Mouse (Mus musculus) heart, postnatal 0 days (tissue): ENCODE measurements around the gene Tmem86a. TPM values are rescaled to one million over a fixed set of nuclear protein-coding genes. Genes with fewer than 3 reads are reported as not detected.

Experiments
- ATAC-seq: fragments of 200-750 bp; cut with Nextera tagmentation; 2 replicates; pipeline ENCODE4 v1.8.0; 2017; ENCODE audit warnings: low read depth, moderate number of reproducible peaks, moderate library complexity; ENCODE audit not compliant: insufficient read depth
- DNase-seq: peaks from one replicate; pipeline ENCODE4 v3.0.0-alpha.2; 2016; ENCODE audit warnings: low spot score
- H3K27ac ChIP-seq: fragments of 300-500 bp; sonication (generic); 2 replicates; pipeline ENCODE4 v1.5.1; 2014; ENCODE audit warnings: low read depth, mild to moderate bottlenecking
- H3K27me3 ChIP-seq: fragments of 300-500 bp; sonication (generic); 2 replicates; pipeline ENCODE4 v1.6.1; 2014; ENCODE audit warnings: low read length, mixed read lengths; ENCODE audit not compliant: control insufficient read depth, insufficient read depth
- H3K36me3 ChIP-seq: fragments of 300-500 bp; sonication (generic); replicated peaks from 2 replicates; pipeline ENCODE4 v1.6.1; 2014; ENCODE audit warnings: low read length, mixed read lengths; ENCODE audit not compliant: control insufficient read depth, insufficient read depth
- H3K4me1 ChIP-seq: fragments of 300-500 bp; sonication (generic); 2 replicates; pipeline ENCODE4 v1.6.1; 2014; ENCODE audit warnings: antibody characterized with exemption; ENCODE audit not compliant: control insufficient read depth, insufficient read depth
- H3K4me2 ChIP-seq: fragments of 300-500 bp; sonication (generic); 2 replicates; pipeline ENCODE4 v1.6.1; 2014; ENCODE audit warnings: low read depth, mild to moderate bottlenecking, low read length, moderate library complexity
- H3K4me3 ChIP-seq: fragments of 300-500 bp; sonication (generic); 2 replicates; pipeline ENCODE4 v1.5.1; 2014; ENCODE audit warnings: low read depth, low read length
- H3K9ac ChIP-seq: fragments of 300-500 bp; sonication (generic); replicated peaks from 2 replicates; pipeline ENCODE4 v1.6.1; 2014; ENCODE audit warnings: low read depth, low read length, mixed read lengths
- H3K9me3 ChIP-seq: fragments of 300-500 bp; sonication (generic); replicated peaks from 2 replicates; pipeline ENCODE4 v1.6.1; 2016; ENCODE audit warnings: low read length; ENCODE audit not compliant: control insufficient read depth
- CTCF ChIP-seq: IDR thresholded peaks from 2 replicates; pipeline ENCODE4 v1.5.1; 2016; ENCODE audit warnings: antibody characterized with exemption, control low read depth, low read depth
- EP300 ChIP-seq: IDR thresholded peaks from 2 replicates; pipeline ENCODE4 v1.6.1; 2016; ENCODE audit warnings: antibody characterized with exemption, low read depth
- WGBS: fragments of 180-500 bp; shearing (Covaris S2); extraction: QIAGEN DNeasy Blood & Tissue Kit; methylation state at CpG from one replicate; pipeline ENCODE4 v1.1.7; 2014; 5-methylcytosine and 5-hydroxymethylcytosine counted together
- microRNA-seq: library from miRNA; unstranded; fragments of <30 nt; microRNA quantifications from one replicate; pipeline ENCODE4, GENCODE M21; 2016
- polyA plus RNA-seq: library from polyadenylated mRNA; unstranded; fragments of >200 nt; fragmentation: Nextera tagmentation; extraction: Ambion mirVana; gene quantifications from 2 replicates; pipeline ENCODE4 v1.2.1, GENCODE M21; 2015
- total RNA-seq: library from RNA; depleted of rRNA; stranded (reverse); fragments of >200 nt; gene quantifications from 2 replicates; pipeline ENCODE4 v1.2.3, GENCODE M21; 2014; ENCODE audit warnings: low replicate concordance; rRNA removed

Gene Tmem86a
- total and polyA plus RNA-seq, 2 experiments from 2014 or later, result 18.5 to 32.0 TPM

GRCm38 (mm10) chr7:47098044-47098443 lies 47.6 kb downstream of the Tmem86a start:
- no peaks in the 10 kb centered on the region for H3K9me3 ChIP-seq
- no peaks in the 10 kb centered on the region for H3K4me1 ChIP-seq
- DNase-seq, result no peak
- no peaks in the 10 kb centered on the region for H3K36me3 ChIP-seq
- TF ChIP-seq EP300 (no peak), CTCF (no peak)
- no peak for ATAC-seq
- no peaks in the 10 kb centered on the region for H3K27me3 ChIP-seq
- no peak overlapping the region for H3K4me3 ChIP-seq
- no peak overlapping the region for H3K27ac ChIP-seq
- WGBS, result 55% methylated on average over 7 of the region's 7 CpGs
- no peak overlapping the region for H3K9ac ChIP-seq
- H3K4me2 ChIP-seq, result no peak overlapping the region

- Histone ChIP-seq H3K4me2 (no peak overlapping the region), H3K36me3 (no peaks in the 10 kb centered on the region), H3K9ac (no peak overlapping the region), H3K9me3 (no peaks in the 10 kb centered on the region), H3K27me3 (no peaks in the 10 kb centered on the region), H3K4me3 (no peak overlapping the region), H3K27ac (no peak overlapping the region), H3K4me1 (no peaks in the 10 kb centered on the region)
- ATAC-seq, result no peak
- no peak for DNase-seq
- TF ChIP-seq EP300 (no peak), CTCF (no peak)
- 71% methylated on average over 7 of the region's 7 CpGs for WGBS
Observed at GRCm38 (mm10) chr7:47099306-47099705, 48.9 kb downstream of the Tmem86a start.

- TF ChIP-seq CTCF (no peak), EP300 (no peak)
- H3K9ac ChIP-seq, result no peak overlapping the region
- H3K4me3 ChIP-seq, result no peak overlapping the region
- no peak for DNase-seq
- WGBS, result 66% methylated on average over 6 of the region's 6 CpGs
- no peak overlapping the region for H3K4me2 ChIP-seq
- no peaks in the 10 kb centered on the region for H3K9me3 ChIP-seq
- H3K4me1 ChIP-seq, result no peaks in the 10 kb centered on the region
- no peak for ATAC-seq
- no peaks in the 10 kb centered on the region for H3K36me3 ChIP-seq
- no peaks in the 10 kb centered on the region for H3K27me3 ChIP-seq
- no peak overlapping the region for H3K27ac ChIP-seq
Observed at GRCm38 (mm10) chr7:47100615-47101014, 50.2 kb downstream of the Tmem86a start.

DNA sequence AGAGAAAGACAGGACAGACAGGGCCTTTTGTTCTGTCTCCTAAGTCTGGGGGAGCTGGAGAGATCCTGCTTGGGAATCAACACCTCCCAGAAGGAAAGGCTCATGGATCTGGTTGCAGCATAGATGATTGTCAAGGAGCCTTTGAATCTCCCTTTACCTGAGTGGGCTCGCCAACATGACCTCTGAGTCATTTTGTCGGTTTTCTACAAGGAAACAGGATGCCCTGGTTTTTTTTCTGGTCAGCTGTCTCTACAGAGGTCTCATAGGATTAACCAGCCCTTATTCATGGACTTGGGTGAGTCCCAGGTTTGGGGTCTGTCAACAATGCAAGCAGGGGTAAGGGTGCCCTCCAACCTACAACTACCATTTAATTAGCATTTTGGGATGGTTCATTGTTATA lies 52.6 kb downstream of the Tmem86a start:
- ATAC-seq, result no peak

GRCm38 (mm10) chr7:47103671-47104414 lies 53.4 kb downstream of the Tmem86a start:
- no peak overlapping the region for H3K4me2 ChIP-seq
- no peak for DNase-seq
- no peak for ATAC-seq
- no peaks in the 10 kb centered on the region for H3K9me3 ChIP-seq
- H3K36me3 ChIP-seq, result no peaks in the 10 kb centered on the region
- TF ChIP-seq EP300 (no peak), CTCF (no peak)
- H3K27me3 ChIP-seq, result no peaks in the 10 kb centered on the region
- 58% methylated on average over 1 of the region's 1 CpGs for WGBS
- H3K4me1 ChIP-seq, result no peaks in the 10 kb centered on the region
- no peak overlapping the region for H3K27ac ChIP-seq
- no peak overlapping the region for H3K9ac ChIP-seq
- no peak overlapping the region for H3K4me3 ChIP-seq

More for the DNA sequence above, 52.6 kb downstream of the Tmem86a start:
- H3K4me1 ChIP-seq, result no peaks in the 10 kb centered on the region
- H3K27me3 ChIP-seq, result no peaks in the 10 kb centered on the region
- H3K4me2 ChIP-seq, result no peak overlapping the region
- H3K9ac ChIP-seq, result no peak overlapping the region
- TF ChIP-seq CTCF, result no peak
- no peak for TF ChIP-seq EP300
- H3K36me3 ChIP-seq, result no peaks in the 10 kb centered on the region
- 52% methylated on average over 2 of the region's 2 CpGs for WGBS
- H3K27ac ChIP-seq, result no peak overlapping the region
- no peaks in the 10 kb centered on the region for H3K9me3 ChIP-seq
- DNase-seq, result no peak
- no peak overlapping the region for H3K4me3 ChIP-seq

Small RNA genes lying within 50 kb of the gene (microRNA-seq; reads per million reads assigned to microRNA genes)
- not detected for gene Mir7056

Other genes starting within 250 kb of the Tmem86a start
- 1,604 and 1,792 TPM in 2 replicates for gene Ldha, start 209.1 kb upstream of the Tmem86a start, total RNA-seq
- gene Ldha, start 209.1 kb upstream of the Tmem86a start, polyA plus RNA-seq, result 1,609 and 1,727 TPM in 2 replicates
- not detected in 2 replicates for gene Ldhc, start 189.4 kb upstream of the Tmem86a start, total RNA-seq
- gene Ldhc, start 189.4 kb upstream of the Tmem86a start, polyA plus RNA-seq, result not detected in 2 replicates
- gene Tsg101, start 130.6 kb upstream of the Tmem86a start, total RNA-seq, result 107 and 116 TPM in 2 replicates
- 160 and 164 TPM in 2 replicates for gene Tsg101, start 130.6 kb upstream of the Tmem86a start, polyA plus RNA-seq
- 8.1 and 10.5 TPM in 2 replicates for gene Uevld, start 92.1 kb upstream of the Tmem86a start, total RNA-seq
- 4.4 TPM in 2 replicates for gene Uevld, start 92.1 kb upstream of the Tmem86a start, polyA plus RNA-seq
- not detected in 2 replicates for gene Gm9999, start 67.0 kb upstream of the Tmem86a start, total RNA-seq
- not detected in 2 replicates for gene Gm9999, start 67.0 kb upstream of the Tmem86a start, polyA plus RNA-seq
- 8.7 and 9.4 TPM in 2 replicates for gene Spty2d1, start 42.2 kb upstream of the Tmem86a start, total RNA-seq
- 7.7 and 7.8 TPM in 2 replicates for gene Spty2d1, start 42.2 kb upstream of the Tmem86a start, polyA plus RNA-seq
- not detected in 2 replicates for gene Ptpn5, start 83.1 kb downstream of the Tmem86a start, total RNA-seq
- gene Ptpn5, start 83.1 kb downstream of the Tmem86a start, polyA plus RNA-seq, result not detected in 2 replicates
- gene Mrgpra6, start 154.3 kb downstream of the Tmem86a start, total RNA-seq, result not detected in 2 replicates
- not detected in 2 replicates for gene Mrgpra6, start 154.3 kb downstream of the Tmem86a start, polyA plus RNA-seq
- gene Mrgpra9, start 202.2 kb downstream of the Tmem86a start, total RNA-seq, result not detected in 2 replicates
- not detected in 2 replicates for gene Mrgpra9, start 202.2 kb downstream of the Tmem86a start, polyA plus RNA-seq